ENCODE assay signal across 8 mouse cellular contexts in genomic region chr1:165700933-165701518, GRCm38 (mm10). TPM values are rescaled to one million over a fixed set of nuclear protein-coding genes. Genes with fewer than 3 reads are reported as not detected.
DNase-seq lines count a peak whose midpoint lies in the region; TF ChIP-seq lines count a peak whose summit lies in the region.
"Had no signal": no experiment of that assay in that cellular context is flagged by ENCODE, and none has a peak within 500 bp of the region (broad histone marks: within the 10 kb centered on the region; RNA-seq: fewer than 3 reads in every experiment).

No protein-coding gene starts in this region.

- H3K4me3 ChIP-seq in CH12.LX (replicated peaks in 1 of 3; ENCODE audit: low read depth in 2 of 3, low read length in 2 of 3, poor library complexity in 1 of 3) = peak overlapping the region in 2 of 3 experiments; percentile 38 to 41

- TF ChIP-seq RAD21 in CH12.LX (IDR thresholded peaks at IDR 0.05; ENCODE audit: low read depth, low read length) = no peak

- in situ Hi-C loops in CH12.LX (cut with MboI; ENCODE audit: low pct_ligation_motif_present, low pct_unique_long_range_greater_than_20kb, low sequenced_read_pairs) = no loop called here

- peaks cover 9 to 42% of the 10 kb centered on the region in 2 experiments for H3K36me3 ChIP-seq in CH12.LX (replicated peaks in 1 of 2; ENCODE audit: control insufficient read depth in 1 of 2, insufficient read depth in 1 of 2, low read length in 1 of 2)

- peaks cover 23 to 82% of the 10 kb centered on the region in 2 experiments for H3K4me1 ChIP-seq in CH12.LX (ENCODE audit: control insufficient read depth in 1 of 2, insufficient read depth in 2 of 2)

- TF ChIP-seq CTCF in CH12.LX (conservative IDR thresholded peaks at IDR 0.05 in 1 of 2, IDR thresholded peaks at IDR 0.05 in 1 of 2; ENCODE audit: low read depth in 2 of 2, low read length in 2 of 2) = no peak

- TF ChIP-seq POLR2A in CH12.LX (IDR thresholded peaks at IDR 0.05; ENCODE audit: low read depth, low read length) = no peak

- peak overlapping the region; percentile 40 for H3K4me2 ChIP-seq in CH12.LX (ENCODE audit: insufficient read depth, low read depth, poor library complexity, severe bottlenecking)

- dilution Hi-C loops in CH12.LX (cut with MboI; ENCODE audit: extremely low pct_ligation_motif_present, extremely low pct_unique_long_range_greater_than_20kb, low sequenced_read_pairs) = no loop called here

- H3K27me3 ChIP-seq in CH12.LX (replicated peaks) = no peaks in the 10 kb centered on the region

- H3K79me2 ChIP-seq in CH12.LX (replicated peaks; ENCODE audit: control insufficient read depth, extremely low read depth, insufficient read depth, poor library complexity, severe bottlenecking) = peaks cover 11% of the 10 kb centered on the region

- H3K9me3 ChIP-seq in CH12.LX (replicated peaks; ENCODE audit: low read length) = no peaks in the 10 kb centered on the region

- peak; percentile 88 for DNase-seq in CD4-positive helper T cell, adult 2 months (ENCODE audit: low read depth, low spot score)
- peak; percentile 74 for DNase-seq in CH12.LX (ENCODE audit: extremely low read depth)
- DNase-seq in heart, postnatal 4 days = peak; percentile 63
- peak; percentile 80 for DNase-seq in naive thymus-derived CD4-positive, alpha-beta T cell, adult 2 months (ENCODE audit: low read depth)
- no peak for DNase-seq in layer of hippocampus, adult 11-12 months (ENCODE audit: low spot score)
- no peak for DNase-seq in layer of hippocampus, postnatal 36 days
- no peak for DNase-seq in ovary, adult 18-20 months (ENCODE audit: low spot score)
- DNase-seq: kidney, adult 8-10 months had no signal

- H3K27ac ChIP-seq in CH12.LX (ENCODE audit: insufficient read depth, low read depth) = peak overlapping the region; percentile 88

- peak; percentile 73 for TF ChIP-seq EP300 in CH12.LX (IDR thresholded peaks at IDR 0.05; ENCODE audit: low read length)

- H3K9ac ChIP-seq in CH12.LX (ENCODE audit: insufficient read depth, low read depth) = peak overlapping the region; percentile 53; the same call in 1 of the 2 replicates

TF ChIP-seq in CH12.LX, 34 proteins besides CTCF, POLR2A, EP300 and RAD21:
- TF ChIP-seq CHD2 (IDR thresholded peaks at IDR 0.05; ENCODE audit: low read length) (no peak), HCFC1 (IDR thresholded peaks at IDR 0.05; ENCODE audit: low read depth, low read length) (no peak), NELFE (IDR thresholded peaks at IDR 0.05; ENCODE audit: low read depth, low read length) (no peak), MEF2A (IDR thresholded peaks at IDR 0.05; ENCODE audit: borderline replicate concordance, low read depth, low read length) (peak; percentile 75; the same call in 1 of the 2 replicates), JUN (IDR thresholded peaks at IDR 0.05; ENCODE audit: insufficient read depth, low read depth, low read length) (peak; percentile 14; the same call in 1 of the 2 replicates), ZC3H11A (IDR thresholded peaks at IDR 0.05; ENCODE audit: low read depth, low read length) (no peak), ETS1 (conservative IDR thresholded peaks at IDR 0.05; ENCODE audit: low read depth, low read length) (peak; percentile 75), E2F4 (IDR thresholded peaks at IDR 0.05; ENCODE audit: insufficient replicate concordance, low read depth, low read length) (no peak), ZKSCAN1 (IDR thresholded peaks at IDR 0.05; ENCODE audit: borderline replicate concordance, low read depth, low read length) (no peak), NRF1 (IDR thresholded peaks at IDR 0.05; ENCODE audit: low read depth, low read length) (no peak), RCOR1 (conservative IDR thresholded peaks at IDR 0.05; ENCODE audit: low read depth, low read length) (0 out of 2 replicates have a peak, but pooled peaks have one; percentile 5), KAT2A (IDR thresholded peaks at IDR 0.05; ENCODE audit: insufficient replicate concordance, low read length) (no peak), TCF12 (IDR thresholded peaks at IDR 0.05; ENCODE audit: low read depth, low read length) (peak; percentile 46; the same call in 1 of the 2 replicates), SIN3A (IDR thresholded peaks at IDR 0.05; ENCODE audit: low read length) (peak; percentile 60; the same call in 1 of the 2 replicates), BHLHE40 (IDR thresholded peaks at IDR 0.05; ENCODE audit: low read depth, low read length) (no peak), ELF1 (IDR thresholded peaks at IDR 0.05; ENCODE audit: low read depth, low read length) (peak; percentile 12; the same call in 1 of the 2 replicates), MXI1 (IDR thresholded peaks at IDR 0.05; ENCODE audit: low read depth, low read length) (0 out of 2 replicates have a peak, but pooled peaks have one; percentile 0), POLR2AphosphoS2 (IDR thresholded peaks at IDR 0.05; ENCODE audit: low read depth, low read length) (no peak), TBP (conservative IDR thresholded peaks at IDR 0.05; ENCODE audit: low read depth, low read length) (no peak), GABPA (IDR thresholded peaks at IDR 0.05; ENCODE audit: insufficient replicate concordance, low read depth, low read length) (no peak), PAX5 (IDR thresholded peaks at IDR 0.05; ENCODE audit: low read length) (no peak), MAZ (IDR thresholded peaks at IDR 0.05; ENCODE audit: low read depth, low read length) (no peak), CHD1 (IDR thresholded peaks at IDR 0.05; ENCODE audit: low read depth, low read length) (no peak), ZMIZ1 (IDR thresholded peaks at IDR 0.05; ENCODE audit: low read depth, low read length) (no peak), MAFK (IDR thresholded peaks at IDR 0.05; ENCODE audit: insufficient replicate concordance, low read length) (no peak), MYC (IDR thresholded peaks at IDR 0.05; ENCODE audit: low read depth, low read length) (no peak; the same call in 1 of the 2 replicates), USF1 (IDR thresholded peaks at IDR 0.05; ENCODE audit: low read depth, low read length) (no peak), JUND (conservative IDR thresholded peaks at IDR 0.05; ENCODE audit: low read depth, low read length) (no peak; the same call in 1 of the 2 replicates), MAX (IDR thresholded peaks at IDR 0.05; ENCODE audit: low read length) (peak; percentile 12; the same call in 1 of the 2 replicates), SMC3 (IDR thresholded peaks at IDR 0.05; ENCODE audit: low read depth, low read length) (no peak), UBTF (IDR thresholded peaks at IDR 0.05; ENCODE audit: low read depth, low read length) (no peak), IRF4 (IDR thresholded peaks at IDR 0.05; ENCODE audit: low read depth, low read length) (peak; percentile 82), USF2 (conservative IDR thresholded peaks at IDR 0.05; ENCODE audit: low read depth, low read length) (no peak), ZNF384 (IDR thresholded peaks at IDR 0.05; ENCODE audit: low read depth, low read length) (no peak)

RNA-seq across cellular contexts. Expression of gene Rcsd1, which starts 8.5 kb away (rescaled TPM):
- total RNA-seq in CH12.LX (2012; rRNA removed) (20.7 and 22.7 TPM in 2 replicates), CH12.LX (2014; rRNA removed) (34.8 and 35.7 TPM in 2 replicates)
- polyA plus RNA-seq in CH12.LX (2012; ENCODE audit: insufficient read length, low read depth) = 74.8 and 81.1 TPM in 2 replicates
- total RNA-seq in heart, postnatal 4 days (2021) = 100 to 1,000 TPM; 107 to 115 TPM
- total RNA-seq in layer of hippocampus, postnatal 36 days (2021) = 1 to 10 TPM; 3.7 to 4.8 TPM

Comparison
In these comparisons a context has a peak if more than half of its experiments do, and no peak if none do; other contexts are left out.
1. DNase-seq: peak in CD4-positive helper T cell, adult 2 months (single experiment), CH12.LX (single experiment), heart, postnatal 4 days (single experiment) and naive thymus-derived CD4-positive, alpha-beta T cell, adult 2 months (single experiment); none in layer of hippocampus, adult 11-12 months (single experiment), layer of hippocampus, postnatal 36 days (0 of 2) and ovary, adult 18-20 months (single experiment).